Mouse (Mus musculus) embryonic facial prominence, embryonic 15.5 days (tissue): Measurements from ENCODE around the gene Eno3. TPM values are rescaled to one million over a fixed set of nuclear protein-coding genes. Genes with fewer than 3 reads are reported as not detected.

ENCODE experiments used
- ATAC-seq: fragments of 200-750 bp; cut with Nextera tagmentation; 2 replicates; pipeline ENCODE4 v1.8.0; 2017; ENCODE audit warnings: low read depth, moderate TSS enrichment; ENCODE audit not compliant: insufficient number of reproducible peaks, low FRiP score, low TSS enrichment
- H3K27ac ChIP-seq: fragments of 300-500 bp; sonication (generic); replicated peaks from 2 replicates; pipeline ENCODE4 v1.5.1; 2015; ENCODE audit warnings: mild to moderate bottlenecking, inconsistent platforms
- H3K27me3 ChIP-seq: fragments of 300-500 bp; sonication (generic); 2 replicates; pipeline ENCODE4 v1.6.1; 2015; ENCODE audit warnings: inconsistent platforms
- H3K36me3 ChIP-seq: fragments of 300-500 bp; sonication (generic); 2 replicates; pipeline ENCODE4 v1.6.1; 2015; ENCODE audit warnings: mild to moderate bottlenecking, inconsistent platforms
- H3K4me1 ChIP-seq: fragments of 300-500 bp; sonication (generic); 2 replicates; pipeline ENCODE4 v1.6.1; 2015; ENCODE audit warnings: inconsistent platforms
- H3K4me2 ChIP-seq: fragments of 300-500 bp; sonication (generic); replicated peaks from 2 replicates; pipeline ENCODE4 v1.6.1; 2015; ENCODE audit warnings: mild to moderate bottlenecking, inconsistent platforms
- H3K4me3 ChIP-seq: fragments of 300-500 bp; sonication (generic); replicated peaks from 2 replicates; pipeline ENCODE4 v1.5.1; 2015; ENCODE audit warnings: mild to moderate bottlenecking, inconsistent platforms
- H3K9ac ChIP-seq: fragments of 300-500 bp; sonication (generic); 2 replicates; pipeline ENCODE4 v1.6.1; 2015; ENCODE audit warnings: inconsistent platforms
- H3K9me3 ChIP-seq: fragments of 300-500 bp; sonication (generic); replicated peaks from 2 replicates; pipeline ENCODE4 v1.6.1; 2016; ENCODE audit warnings: inconsistent platforms
- WGBS: fragments of 180-500 bp; shearing (Covaris S2); methylation state at CpG from one replicate; pipeline ENCODE4 v1.1.7; 2015; 5-methylcytosine and 5-hydroxymethylcytosine counted together
- polyA plus RNA-seq: library from polyadenylated mRNA; unstranded; fragments of >200 nt; fragmentation: Nextera tagmentation; extraction: Ambion mirVana; gene quantifications from 2 replicates; pipeline ENCODE4 v1.2.1, GENCODE M21; 2015

Eno3 gene
- polyA plus RNA-seq, 1 experiment from 2014 or later: 81.9 TPM

- Histone ChIP-seq H3K27ac (no peak overlapping the region), H3K27me3 (no peaks in the 10 kb centered on the region), H3K9me3 (no peaks in the 10 kb centered on the region), H3K36me3 (no peaks in the 10 kb centered on the region), H3K4me3 (no peak overlapping the region), H3K4me2 (no peak overlapping the region), H3K9ac (no peak overlapping the region), H3K4me1 (no peaks in the 10 kb centered on the region)
- no peak for ATAC-seq
- WGBS: 59% methylated on average over 4 of the region's 4 CpGs
Observed at GRCm38 (mm10) chr11:70626877-70627276, 30.1 kb upstream of the Eno3 start.

GRCm38 (mm10) chr11:70628431-70628830 lies 28.6 kb upstream of the Eno3 start:
- Histone ChIP-seq H3K9me3 (no peaks in the 10 kb centered on the region), H3K4me3 (no peak overlapping the region), H3K27me3 (no peaks in the 10 kb centered on the region), H3K36me3 (no peaks in the 10 kb centered on the region), H3K4me1 (no peaks in the 10 kb centered on the region), H3K9ac (no peak overlapping the region), H3K4me2 (no peak overlapping the region), H3K27ac (no peak overlapping the region)
- 74% methylated on average over 2 of the region's 2 CpGs for WGBS
- ATAC-seq: no peak

DNA sequence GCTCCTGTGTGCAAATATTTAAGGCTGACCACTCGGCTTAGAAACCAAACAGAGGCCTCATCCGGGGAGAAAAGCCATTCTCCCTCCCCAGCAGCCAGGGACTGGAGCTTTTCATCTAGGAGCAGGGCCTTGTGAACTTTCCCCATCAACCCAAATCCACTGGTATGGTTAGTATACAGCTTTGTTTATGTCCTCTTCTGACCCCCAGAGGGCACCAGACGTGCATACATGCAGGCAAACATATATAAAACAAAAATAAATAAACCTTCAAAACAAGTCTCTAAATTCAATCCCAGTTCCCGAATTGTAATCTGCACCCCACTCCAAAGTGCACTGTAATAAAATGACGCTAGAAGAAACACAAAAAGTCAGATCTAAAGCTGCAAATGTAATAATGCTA lies 27.4 kb upstream of the Eno3 start:
- Histone ChIP-seq H3K27me3 (no peaks in the 10 kb centered on the region), H3K4me1 (no peaks in the 10 kb centered on the region), H3K27ac (no peak overlapping the region), H3K36me3 (no peaks in the 10 kb centered on the region), H3K4me3 (no peak overlapping the region), H3K9ac (no peak overlapping the region), H3K9me3 (no peaks in the 10 kb centered on the region), H3K4me2 (no peak overlapping the region)
- WGBS: 56% methylated on average over 5 of the region's 5 CpGs
- no peak for ATAC-seq

GRCm38 (mm10) chr11:70630129-70630528 lies 26.9 kb upstream of the Eno3 start:
- Histone ChIP-seq H3K4me2 (no peak overlapping the region), H3K36me3 (no peaks in the 10 kb centered on the region), H3K9me3 (no peaks in the 10 kb centered on the region), H3K9ac (no peak overlapping the region), H3K4me1 (no peaks in the 10 kb centered on the region), H3K4me3 (no peak overlapping the region), H3K27me3 (no peaks in the 10 kb centered on the region), H3K27ac (no peak overlapping the region)
- no peak for ATAC-seq
- WGBS: 70% methylated on average over 7 of the region's 7 CpGs

DNA sequence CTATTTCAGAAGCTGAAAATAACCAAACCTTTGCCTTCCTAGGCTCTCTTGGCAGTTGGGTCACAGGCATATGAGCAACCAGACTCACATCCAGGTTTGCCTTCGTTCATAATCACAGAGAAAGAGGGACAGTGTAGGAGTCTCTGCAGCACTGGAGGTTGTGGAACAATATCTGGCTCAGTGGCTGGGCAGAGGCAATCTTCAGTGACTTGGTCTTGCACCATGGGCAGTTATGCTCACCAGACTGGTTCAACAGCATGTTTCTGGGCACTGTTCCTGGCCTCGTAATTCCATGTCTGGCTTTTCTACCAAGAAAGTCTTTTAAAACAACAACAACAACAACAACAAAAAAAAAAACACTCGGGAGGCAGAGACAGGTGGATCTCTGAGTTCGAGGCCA lies 21.4 kb upstream of the Eno3 start:
- no peak for ATAC-seq
- WGBS: 69% methylated on average over 4 of the region's 4 CpGs

DNA sequence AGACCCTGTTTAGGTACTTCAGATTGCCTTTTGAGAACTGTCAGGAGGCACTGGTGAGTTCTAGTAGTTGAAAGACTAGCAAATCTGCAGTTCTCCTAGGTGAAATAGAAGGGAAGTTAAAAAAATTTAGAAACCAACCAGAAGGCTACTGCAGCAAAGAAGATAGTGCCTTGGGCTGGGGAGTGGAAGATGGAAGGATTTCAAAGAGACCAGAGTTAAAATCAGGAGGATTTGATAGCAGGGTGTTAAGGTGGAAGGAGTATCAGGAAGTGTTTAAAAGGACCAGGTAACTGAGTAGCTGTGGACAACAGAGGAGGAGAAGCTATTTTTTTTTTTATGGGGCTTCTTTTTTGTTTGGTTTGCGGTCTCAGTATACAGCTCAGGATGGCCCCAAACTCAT lies 19.2 kb upstream of the Eno3 start:
- WGBS: 84% methylated on average over 1 of the region's 1 CpGs
- no peak overlapping the region for H3K4me3 ChIP-seq
- H3K4me1 ChIP-seq: no peaks in the 10 kb centered on the region
- H3K36me3 ChIP-seq: no peaks in the 10 kb centered on the region
- no peak for ATAC-seq
- H3K27ac ChIP-seq: no peak overlapping the region
- no peak overlapping the region for H3K4me2 ChIP-seq
- no peaks in the 10 kb centered on the region for H3K27me3 ChIP-seq
- no peaks in the 10 kb centered on the region for H3K9me3 ChIP-seq
- no peak overlapping the region for H3K9ac ChIP-seq

More for the DNA sequence above, 21.4 kb upstream of the Eno3 start:
- no peak overlapping the region for H3K4me3 ChIP-seq
- H3K27me3 ChIP-seq: no peaks in the 10 kb centered on the region
- H3K9me3 ChIP-seq: no peaks in the 10 kb centered on the region
- H3K4me2 ChIP-seq: no peak overlapping the region
- H3K27ac ChIP-seq: no peak overlapping the region
- H3K9ac ChIP-seq: no peak overlapping the region
- H3K36me3 ChIP-seq: no peaks in the 10 kb centered on the region
- H3K4me1 ChIP-seq: no peaks in the 10 kb centered on the region

DNA sequence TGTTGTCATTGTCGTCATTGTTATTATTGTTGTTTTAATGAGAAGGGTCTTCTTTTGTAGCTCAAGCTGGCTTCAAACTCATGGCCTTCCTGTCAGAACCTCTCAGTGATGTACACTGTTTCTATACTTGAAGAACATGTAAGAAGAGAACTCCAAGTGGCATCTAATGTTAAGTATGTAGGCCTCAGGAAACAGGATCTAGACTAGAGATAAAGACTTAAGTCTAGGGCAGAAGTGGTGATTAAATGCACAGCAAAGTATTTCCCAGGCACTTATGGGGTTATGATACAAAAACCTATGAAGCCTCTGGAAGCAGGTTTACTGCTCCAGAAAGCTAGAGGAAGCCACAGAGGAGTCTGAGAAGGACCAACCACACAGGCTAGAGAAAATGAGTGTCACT lies 18.7 kb upstream of the Eno3 start:
- H3K27me3 ChIP-seq: no peaks in the 10 kb centered on the region
- ATAC-seq: no peak
- no peak overlapping the region for H3K9ac ChIP-seq
- H3K27ac ChIP-seq: no peak overlapping the region
- 84% methylated on average over 1 of the region's 1 CpGs for WGBS
- H3K4me3 ChIP-seq: no peak overlapping the region
- no peaks in the 10 kb centered on the region for H3K9me3 ChIP-seq
- H3K4me1 ChIP-seq: no peaks in the 10 kb centered on the region
- 0 out of 2 replicates have a peak, but pooled peaks cover 4% of the 10 kb centered on the region for H3K36me3 ChIP-seq
- no peak overlapping the region for H3K4me2 ChIP-seq

- no peak within 1 kb of the TSS for H3K9ac ChIP-seq
- H3K4me2 ChIP-seq: no peak within 1 kb of the TSS
- no peaks in the 10 kb centered on the region for H3K27me3 ChIP-seq
- H3K27ac ChIP-seq: no peak within 1 kb of the TSS
- H3K4me1 ChIP-seq: no peaks in the 10 kb centered on the region
- H3K36me3 ChIP-seq: peaks cover 9% of the 10 kb centered on the region; the same call in 1 of the 2 replicates
- no peaks in the 10 kb centered on the region for H3K9me3 ChIP-seq
- no peak for ATAC-seq
- no peak within 1 kb of the TSS for H3K4me3 ChIP-seq
- WGBS: 58% methylated on average over 5 of the region's 5 CpGs
Observed at GRCm38 (mm10) chr11:70638714-70639278, 18.2 kb upstream of the Eno3 start, which contains the start of gene Gp1ba. TSS of gene Gp1ba (plus strand) at chr11:70639122.

- Histone ChIP-seq H3K4me3 (no peak overlapping the region), H3K9me3 (no peaks in the 10 kb centered on the region), H3K4me1 (peaks cover under 1% of the 10 kb centered on the region; the same call in 1 of the 2 replicates), H3K4me2 (no peak overlapping the region), H3K27me3 (no peaks in the 10 kb centered on the region), H3K36me3 (peaks cover 20% of the 10 kb centered on the region), H3K27ac (no peak overlapping the region), H3K9ac (no peak overlapping the region)
- 83% methylated on average over 8 of the region's 8 CpGs for WGBS
- no peak for ATAC-seq
Observed at GRCm38 (mm10) chr11:70639976-70640375, 17.0 kb upstream of the Eno3 start.

GRCm38 (mm10) chr11:70641241-70641640 lies 15.8 kb upstream of the Eno3 start:
- ATAC-seq: no peak
- H3K4me3 ChIP-seq: no peak overlapping the region
- H3K9me3 ChIP-seq: no peaks in the 10 kb centered on the region
- 83% methylated on average over 7 of the region's 7 CpGs for WGBS
- H3K9ac ChIP-seq: no peak overlapping the region
- H3K36me3 ChIP-seq: peaks cover 28% of the 10 kb centered on the region
- no peak overlapping the region for H3K4me2 ChIP-seq
- no peaks in the 10 kb centered on the region for H3K27me3 ChIP-seq
- no peak overlapping the region for H3K27ac ChIP-seq
- peaks cover 13% of the 10 kb centered on the region for H3K4me1 ChIP-seq

DNA sequence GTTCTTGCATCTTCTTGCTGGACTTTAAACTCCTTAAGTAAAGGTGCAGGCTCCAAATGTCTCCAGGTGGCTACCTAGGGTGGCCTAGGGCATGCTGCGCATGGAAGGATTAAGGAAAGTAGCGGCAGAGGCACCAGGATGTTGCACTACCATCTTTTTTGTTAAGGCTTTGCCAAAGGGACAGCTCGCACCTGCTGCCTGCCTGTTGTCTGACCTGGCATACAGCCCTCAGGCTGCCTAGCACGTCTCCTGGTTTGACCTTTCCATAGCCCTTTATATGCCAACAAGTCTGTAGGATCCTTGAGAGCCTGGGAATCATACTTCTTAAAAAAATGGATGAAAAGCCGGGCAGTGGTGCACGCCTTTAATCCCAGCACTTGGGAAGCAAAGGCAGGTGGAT lies 14.0 kb upstream of the Eno3 start:
- Histone ChIP-seq H3K4me3 (no peak overlapping the region), H3K27ac (no peak overlapping the region), H3K9ac (no peak overlapping the region), H3K4me2 (no peak overlapping the region), H3K27me3 (no peaks in the 10 kb centered on the region), H3K36me3 (peaks cover 28% of the 10 kb centered on the region), H3K4me1 (peaks cover 18% of the 10 kb centered on the region), H3K9me3 (no peaks in the 10 kb centered on the region)
- no peak for ATAC-seq
- 90% methylated on average over 6 of the region's 6 CpGs for WGBS

- Histone ChIP-seq H3K9me3 (no peaks in the 10 kb centered on the region), H3K27me3 (no peaks in the 10 kb centered on the region), H3K27ac (no peak overlapping the region; the same call in 1 of the 2 replicates), H3K4me3 (no peak overlapping the region), H3K4me2 (no peak overlapping the region), H3K4me1 (peaks cover 34% of the 10 kb centered on the region), H3K9ac (no peak overlapping the region), H3K36me3 (peaks cover 36% of the 10 kb centered on the region)
- ATAC-seq: no peak
- 93% methylated on average over 8 of the region's 8 CpGs for WGBS
Observed at GRCm38 (mm10) chr11:70644564-70645103, 12.4 kb upstream of the Eno3 start.
